Mouse (Mus musculus): ENCODE results near the gene Tagln2.

DNA sequence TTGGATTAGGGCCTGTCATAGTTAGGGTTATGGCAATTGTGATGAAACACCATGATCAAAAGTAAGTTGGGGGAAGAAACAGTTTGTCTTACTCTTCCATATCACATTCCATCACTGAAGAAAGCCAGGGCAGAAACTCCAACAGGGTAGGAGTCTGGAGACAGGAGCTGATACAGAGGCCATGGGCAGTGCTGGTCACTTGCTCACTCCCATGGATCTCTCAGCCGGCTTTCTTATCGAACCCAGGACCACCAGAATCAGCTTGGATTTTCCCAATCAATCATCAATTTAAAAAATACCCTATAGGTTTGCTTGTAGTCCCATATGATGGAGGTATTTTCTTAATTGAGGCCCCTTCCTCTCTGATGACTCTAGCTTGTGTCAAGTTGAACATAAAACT lies 46.0 kb upstream of the Tagln2 start:
- TF ChIP-seq CTCF (IDR thresholded peaks at IDR 0.05; ENCODE audit: borderline replicate concordance, insufficient read depth, low read depth, low read length) = no peak
- no peak for TF ChIP-seq POLR2A (IDR thresholded peaks at IDR 0.05; ENCODE audit: borderline replicate concordance, insufficient read depth, low read length)

All from cerebellum, adult 2 months (tissue).